Mouse (Mus musculus) hindbrain, embryonic 16.5 days (tissue): Measurements from ENCODE around the gene Prickle1. TPM values are rescaled to one million over a fixed set of nuclear protein-coding genes. Genes with fewer than 3 reads are reported as not detected.
A peak's percentile ranks its signal among the peaks of the same experiment; 100 is the strongest.

Experiments used
- ATAC-seq: fragments of 200-750 bp; cut with Nextera tagmentation; 2 replicates; pipeline ENCODE4 v1.8.0; 2017; ENCODE audit warnings: moderate TSS enrichment, moderate library complexity
- H3K27ac ChIP-seq: fragments of 300-500 bp; sonication (generic); 2 replicates; pipeline ENCODE4 v1.5.1; 2014; ENCODE audit warnings: low read depth, mild to moderate bottlenecking, control low read depth, low read length, moderate library complexity
- H3K27me3 ChIP-seq: fragments of 300-500 bp; sonication (generic); replicated peaks from 2 replicates; pipeline ENCODE4 v1.6.1; 2014; ENCODE audit warnings: low read length; ENCODE audit not compliant: control insufficient read depth, insufficient read depth
- H3K36me3 ChIP-seq: fragments of 300-500 bp; sonication (generic); 2 replicates; pipeline ENCODE4 v1.6.1; 2014; ENCODE audit warnings: mild to moderate bottlenecking, low read length, moderate library complexity, mixed read lengths; ENCODE audit not compliant: control insufficient read depth, insufficient read depth
- H3K4me1 ChIP-seq: fragments of 300-500 bp; sonication (generic); 2 replicates; pipeline ENCODE4 v1.6.1; 2014; ENCODE audit warnings: low read depth, low read length; ENCODE audit not compliant: control insufficient read depth, insufficient read depth
- H3K4me2 ChIP-seq: fragments of 300-500 bp; sonication (generic); 2 replicates; pipeline ENCODE4 v1.6.1; 2014; ENCODE audit warnings: mild to moderate bottlenecking, low read length, control low read depth, moderate library complexity
- H3K4me3 ChIP-seq: fragments of 300-500 bp; sonication (generic); 2 replicates; pipeline ENCODE4 v1.5.1; 2014; ENCODE audit warnings: mild to moderate bottlenecking, low read length, control low read depth, moderate library complexity
- H3K9ac ChIP-seq: fragments of 300-500 bp; sonication (generic); 2 replicates; pipeline ENCODE4 v1.6.1; 2014; ENCODE audit warnings: low read depth, mild to moderate bottlenecking, control low read depth, low read length, moderate library complexity
- H3K9me3 ChIP-seq: fragments of 300-500 bp; sonication (generic); 2 replicates; pipeline ENCODE4 v1.6.1; 2014; ENCODE audit warnings: mild to moderate bottlenecking, low read length, moderate library complexity; ENCODE audit not compliant: control insufficient read depth
- WGBS: fragments of 180-500 bp; shearing (Covaris S2); extraction: QIAGEN DNeasy Blood & Tissue Kit; methylation state at CpG from one replicate; pipeline ENCODE4 v1.1.7; 2014; 5-methylcytosine and 5-hydroxymethylcytosine counted together
- polyA plus RNA-seq: library from polyadenylated mRNA; unstranded; fragments of >200 nt; fragmentation: Nextera tagmentation; extraction: Ambion mirVana; gene quantifications from 2 replicates; pipeline ENCODE4 v1.2.1, GENCODE M21; 2015

Prickle1 gene
- polyA plus RNA-seq, 1 experiment from 2014 or later, result 20.1 TPM

GRCm38 (mm10) chr15:93519836-93520826 lies 75.6 kb downstream of the Prickle1 start:
- Histone ChIP-seq H3K9me3 (no peaks in the 10 kb centered on the region), H3K4me2 (peak overlapping the region; percentile 94), H3K27me3 (no peaks in the 10 kb centered on the region; the same call in none of the 2 replicates), H3K36me3 (no peaks in the 10 kb centered on the region), H3K27ac (peak overlapping the region; percentile 61; the same call in 1 of the 2 replicates), H3K4me1 (peaks cover 11% of the 10 kb centered on the region), H3K4me3 (peak overlapping the region; percentile 75), H3K9ac (peak overlapping the region; percentile 77; the same call in 1 of the 2 replicates)
- 8% methylated on average over 17 of the region's 17 CpGs for whole genome bisulfite sequencing
- ATAC-seq, result no peak

GRCm38 (mm10) chr15:93518941-93519835 lies 76.5 kb downstream of the Prickle1 start:
- Histone ChIP-seq H3K4me2 (peak overlapping the region; percentile 94), H3K27ac (peak overlapping the region; percentile 61), H3K4me1 (peaks cover 11% of the 10 kb centered on the region), H3K9ac (peak overlapping the region; percentile 77), H3K27me3 (no peaks in the 10 kb centered on the region; the same call in none of the 2 replicates), H3K4me3 (peak overlapping the region; percentile 75), H3K36me3 (no peaks in the 10 kb centered on the region), H3K9me3 (no peaks in the 10 kb centered on the region)
- ATAC-seq, result peak; percentile 93
- under 1% methylated on average over 85 of the region's 85 CpGs for WGBS

GRCm38 (mm10) chr15:93518143-93518902 lies 77.4 kb downstream of the Prickle1 start:
- peak overlapping the region; percentile 94 for H3K4me2 ChIP-seq
- H3K9me3 ChIP-seq, result no peaks in the 10 kb centered on the region
- peak; percentile 5; the same call in 1 of the 2 replicates for ATAC-seq
- peak overlapping the region; percentile 75 for H3K4me3 ChIP-seq
- H3K27ac ChIP-seq, result peak overlapping the region; percentile 61
- H3K9ac ChIP-seq, result peak overlapping the region; percentile 77
- WGBS, result 3% methylated on average over 23 of the region's 23 CpGs
- peaks cover 15% of the 10 kb centered on the region for H3K4me1 ChIP-seq
- H3K27me3 ChIP-seq, result no peaks in the 10 kb centered on the region; the same call in none of the 2 replicates
- no peaks in the 10 kb centered on the region for H3K36me3 ChIP-seq

GRCm38 (mm10) chr15:93517022-93517565 lies 78.6 kb downstream of the Prickle1 start:
- no peak for ATAC-seq
- no peak overlapping the region for H3K4me3 ChIP-seq
- H3K4me1 ChIP-seq, result peaks cover 22% of the 10 kb centered on the region
- no peak overlapping the region; the same call in 1 of the 2 replicates for H3K4me2 ChIP-seq
- no peak overlapping the region for H3K27ac ChIP-seq
- no peaks in the 10 kb centered on the region for H3K9me3 ChIP-seq
- WGBS, result 63% methylated on average over 11 of the region's 11 CpGs
- H3K36me3 ChIP-seq, result no peaks in the 10 kb centered on the region
- H3K27me3 ChIP-seq, result no peaks in the 10 kb centered on the region; the same call in 1 of the 2 replicates
- H3K9ac ChIP-seq, result no peak overlapping the region

- Histone ChIP-seq H3K4me3 (no peak overlapping the region), H3K4me1 (peaks cover 27% of the 10 kb centered on the region)
- ATAC-seq, result no peak
Observed at GRCm38 (mm10) chr15:93515316-93515715, 80.4 kb downstream of the Prickle1 start.

GRCm38 (mm10) chr15:93513939-93514341 lies 81.8 kb downstream of the Prickle1 start:
- ATAC-seq, result no peak
- H3K4me2 ChIP-seq, result peak overlapping the region; percentile 17; the same call in 1 of the 2 replicates
- no peak overlapping the region for H3K27ac ChIP-seq
- 0 out of 2 replicates have a peak, but pooled peaks cover 2% of the 10 kb centered on the region for H3K36me3 ChIP-seq
- H3K9ac ChIP-seq, result no peak overlapping the region
- WGBS, result 8% methylated on average over 10 of the region's 10 CpGs
- no peak overlapping the region for H3K4me3 ChIP-seq
- no peaks in the 10 kb centered on the region for H3K27me3 ChIP-seq
- H3K4me1 ChIP-seq, result peaks cover 22% of the 10 kb centered on the region
- no peaks in the 10 kb centered on the region for H3K9me3 ChIP-seq

More at GRCm38 (mm10) chr15:93515316-93515715, 80.4 kb downstream of the Prickle1 start:
- Histone ChIP-seq H3K9me3 (no peaks in the 10 kb centered on the region), H3K27me3 (no peaks in the 10 kb centered on the region), H3K9ac (no peak overlapping the region), H3K27ac (no peak overlapping the region), H3K4me2 (no peak overlapping the region), H3K36me3 (no peaks in the 10 kb centered on the region)
- 72% methylated on average over 9 of the region's 9 CpGs for WGBS

- H3K9ac ChIP-seq, result no peak overlapping the region
- H3K36me3 ChIP-seq, result 0 out of 2 replicates have a peak, but pooled peaks cover 4% of the 10 kb centered on the region
- H3K4me2 ChIP-seq, result no peak overlapping the region
- H3K27me3 ChIP-seq, result no peaks in the 10 kb centered on the region
- ATAC-seq, result no peak
- H3K4me3 ChIP-seq, result no peak overlapping the region
- WGBS, result 29% methylated on average over 9 of the region's 9 CpGs
- peaks cover 16% of the 10 kb centered on the region for H3K4me1 ChIP-seq
- no peaks in the 10 kb centered on the region for H3K9me3 ChIP-seq
- no peak overlapping the region for H3K27ac ChIP-seq
Observed at GRCm38 (mm10) chr15:93512437-93512836, 83.3 kb downstream of the Prickle1 start.
